Mouse (Mus musculus) lung, embryonic 16.5 days (tissue): ENCODE measurements around the gene Iscu. TPM values are rescaled to one million over a fixed set of nuclear protein-coding genes. Genes with fewer than 3 reads are reported as not detected.

Experiments used
- ATAC-seq: fragments of 200-750 bp; cut with Nextera tagmentation; 2 replicates; pipeline ENCODE4 v1.8.0; 2017; ENCODE audit warnings: low read depth, mild to moderate bottlenecking, moderate library complexity
- H3K27ac ChIP-seq: fragments of 300-500 bp; sonication (generic); 2 replicates; pipeline ENCODE4 v1.5.1; 2014; ENCODE audit warnings: mild to moderate bottlenecking, control low read depth, low read length
- H3K27me3 ChIP-seq: fragments of 300-500 bp; sonication (generic); 2 replicates; pipeline ENCODE4 v1.6.1; 2014; ENCODE audit warnings: low read depth, low read length, mixed read lengths; ENCODE audit not compliant: control insufficient read depth, insufficient read depth
- H3K36me3 ChIP-seq: fragments of 300-500 bp; sonication (generic); 2 replicates; pipeline ENCODE4 v1.6.1; 2014; ENCODE audit warnings: low read length; ENCODE audit not compliant: control insufficient read depth, insufficient read depth
- H3K4me1 ChIP-seq: fragments of 300-500 bp; sonication (generic); replicated peaks from 2 replicates; pipeline ENCODE4 v1.6.1; 2014; ENCODE audit warnings: low read length, mixed read lengths; ENCODE audit not compliant: control insufficient read depth, insufficient read depth
- H3K4me2 ChIP-seq: fragments of 300-500 bp; sonication (generic); 2 replicates; pipeline ENCODE4 v1.6.1; 2014; ENCODE audit warnings: low read depth, low read length, control low read depth
- H3K4me3 ChIP-seq: fragments of 300-500 bp; sonication (generic); 2 replicates; pipeline ENCODE4 v1.5.1; 2014; ENCODE audit warnings: mild to moderate bottlenecking, low read length, control low read depth
- H3K9ac ChIP-seq: fragments of 300-500 bp; sonication (generic); 2 replicates; pipeline ENCODE4 v1.6.1; 2014; ENCODE audit warnings: low read length, control low read depth
- H3K9me3 ChIP-seq: fragments of 300-500 bp; sonication (generic); 2 replicates; pipeline ENCODE4 v1.6.1; 2016; ENCODE audit warnings: low read length; ENCODE audit not compliant: control insufficient read depth
- WGBS: fragments of 180-500 bp; shearing (Covaris S2); extraction: QIAGEN DNeasy Blood & Tissue Kit; methylation state at CpG from one replicate; pipeline ENCODE4 v1.1.7; 2014; 5-methylcytosine and 5-hydroxymethylcytosine counted together
- polyA plus RNA-seq: library from polyadenylated mRNA; unstranded; fragments of >200 nt; fragmentation: Nextera tagmentation; extraction: Ambion mirVana; gene quantifications from 2 replicates; pipeline ENCODE4 v1.2.1, GENCODE M21; 2015

Iscu gene
- polyA plus RNA-seq, 1 experiment from 2014 or later: 114 TPM

DNA sequence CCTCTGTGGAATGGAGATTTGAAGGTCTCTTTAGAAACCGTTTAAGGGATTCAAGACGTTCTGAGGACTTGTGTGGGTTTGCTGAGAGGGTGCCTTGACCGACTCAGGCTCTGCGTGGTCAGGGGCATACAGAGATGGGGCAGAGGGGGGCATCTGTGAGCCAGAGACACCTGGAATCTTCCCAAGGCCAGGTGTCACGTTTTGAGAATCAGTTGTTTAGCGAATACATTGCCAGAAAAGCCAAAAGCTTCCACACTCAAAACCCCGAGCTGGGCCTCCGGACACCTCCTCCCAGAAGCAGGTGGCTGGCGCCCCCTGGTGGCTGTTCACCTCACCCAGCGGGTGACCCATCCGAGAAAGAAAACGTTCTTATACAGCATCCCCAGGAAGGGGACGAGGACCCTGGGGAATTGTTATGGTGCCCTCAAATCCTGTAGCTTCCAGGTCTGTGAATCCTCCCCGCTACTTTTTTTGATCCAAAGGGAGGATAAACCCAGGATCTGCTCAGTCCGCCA, 43.1 kb downstream of the Iscu start:
- no peaks in the 10 kb centered on the region for H3K36me3 ChIP-seq
- no peak overlapping the region for H3K27ac ChIP-seq
- no peak overlapping the region for H3K4me2 ChIP-seq
- no peak overlapping the region for H3K4me3 ChIP-seq
- H3K4me1 ChIP-seq: no peaks in the 10 kb centered on the region
- no peaks in the 10 kb centered on the region; the same call in 1 of the 2 replicates for H3K27me3 ChIP-seq
- H3K9me3 ChIP-seq: no peaks in the 10 kb centered on the region
- H3K9ac ChIP-seq: peak overlapping the region; percentile 32; the same call in 1 of the 2 replicates
- ATAC-seq: peak; percentile 59; the same call in 1 of the 2 replicates
- 11% methylated on average over 15 of the region's 15 CpGs for WGBS

- Histone ChIP-seq H3K9me3 (no peaks in the 10 kb centered on the region), H3K4me2 (no peak overlapping the region)
- 59% methylated on average over 14 of the region's 14 CpGs for WGBS
Observed at GRCm38 (mm10) chr5:113818572-113818971, 46.0 kb downstream of the Iscu start.

DNA sequence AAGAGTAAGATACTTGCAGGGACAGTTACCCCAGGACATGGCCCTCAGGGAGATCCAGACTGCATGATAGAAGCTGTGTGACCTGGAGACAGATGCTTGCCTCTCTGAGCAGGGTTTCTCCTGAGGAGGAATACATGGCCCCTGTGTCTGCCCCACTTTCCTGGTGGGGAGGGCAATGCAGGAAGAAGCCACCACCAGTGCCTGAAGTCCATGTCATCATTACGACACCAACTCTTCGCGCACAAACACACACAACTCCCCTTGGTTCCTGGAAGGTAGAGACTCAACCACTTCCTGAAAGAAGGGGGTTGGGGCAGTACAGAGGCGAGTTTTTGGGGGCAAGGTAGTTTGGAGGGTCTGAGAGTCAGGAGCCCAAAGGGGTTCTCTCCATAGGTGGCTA, 51.7 kb downstream of the Iscu start:
- Histone ChIP-seq H3K27me3 (no peaks in the 10 kb centered on the region; the same call in 1 of the 2 replicates), H3K4me3 (no peak overlapping the region), H3K4me2 (no peak overlapping the region), H3K9ac (no peak overlapping the region), H3K27ac (no peak overlapping the region), H3K9me3 (no peaks in the 10 kb centered on the region), H3K36me3 (no peaks in the 10 kb centered on the region), H3K4me1 (no peaks in the 10 kb centered on the region)
- ATAC-seq: no peak
- 81% methylated on average over 4 of the region's 4 CpGs for WGBS

More at GRCm38 (mm10) chr5:113818572-113818971, 46.0 kb downstream of the Iscu start:
- no peak for ATAC-seq
- no peak overlapping the region for H3K4me3 ChIP-seq
- H3K36me3 ChIP-seq: no peaks in the 10 kb centered on the region
- no peak overlapping the region for H3K27ac ChIP-seq
- no peak overlapping the region for H3K9ac ChIP-seq
- no peaks in the 10 kb centered on the region; the same call in 1 of the 2 replicates for H3K27me3 ChIP-seq
- no peaks in the 10 kb centered on the region for H3K4me1 ChIP-seq

- Histone ChIP-seq H3K9ac (no peak overlapping the region), H3K4me2 (no peak overlapping the region), H3K27ac (no peak overlapping the region), H3K27me3 (no peaks in the 10 kb centered on the region; the same call in 1 of the 2 replicates), H3K36me3 (no peaks in the 10 kb centered on the region), H3K4me3 (no peak overlapping the region), H3K9me3 (no peaks in the 10 kb centered on the region), H3K4me1 (no peaks in the 10 kb centered on the region)
- WGBS: 66% methylated on average over 7 of the region's 7 CpGs
- ATAC-seq: no peak
Observed at GRCm38 (mm10) chr5:113825558-113825957, 53.0 kb downstream of the Iscu start.

- ATAC-seq: no peak
- no peak overlapping the region for H3K27ac ChIP-seq
- H3K4me1 ChIP-seq: no peaks in the 10 kb centered on the region
- H3K36me3 ChIP-seq: no peaks in the 10 kb centered on the region
- H3K9ac ChIP-seq: no peak overlapping the region
- no peak overlapping the region for H3K4me3 ChIP-seq
- no peak overlapping the region for H3K4me2 ChIP-seq
- H3K27me3 ChIP-seq: no peaks in the 10 kb centered on the region; the same call in 1 of the 2 replicates
- H3K9me3 ChIP-seq: no peaks in the 10 kb centered on the region
- 82% methylated on average over 4 of the region's 4 CpGs for WGBS
Observed at GRCm38 (mm10) chr5:113826619-113827018, 54.1 kb downstream of the Iscu start.

Other genes starting within 250 kb of the Iscu start
- 14.0 and 17.9 TPM in 2 replicates for gene Cmklr1, start 122.3 kb upstream of the Iscu start, polyA plus RNA-seq
- gene 1700069L16Rik, start 48.0 kb upstream of the Iscu start, polyA plus RNA-seq: not detected in 2 replicates
- gene Ficd, start 36.9 kb upstream of the Iscu start, polyA plus RNA-seq: 6.4 and 6.9 TPM in 2 replicates
- 40.6 and 42.5 TPM in 2 replicates for gene Sart3, start 238 bp upstream of the Iscu start, polyA plus RNA-seq
- gene Tmem119, start 27.8 kb downstream of the Iscu start, polyA plus RNA-seq: 49.9 and 51.1 TPM in 2 replicates
- 7.4 and 9.5 TPM in 2 replicates for gene Selplg, start 59.9 kb downstream of the Iscu start, polyA plus RNA-seq
- gene Coro1c, start 136.0 kb downstream of the Iscu start, polyA plus RNA-seq: 131 and 138 TPM in 2 replicates
- gene Ssh1, start 221.1 kb downstream of the Iscu start, polyA plus RNA-seq: 13.2 and 15.1 TPM in 2 replicates
- not detected in 2 replicates for gene Dao, start 231.0 kb downstream of the Iscu start, polyA plus RNA-seq